Mouse (Mus musculus) liver (tissue): ENCODE measurements around the gene Olfr1232.

Experiments
- DNase-seq: peaks from one replicate; pipeline ENCODE4 v3.0.0-alpha.2; 2020; ENCODE audit warnings: mixed read lengths

Gene Olfr1232

DNA sequence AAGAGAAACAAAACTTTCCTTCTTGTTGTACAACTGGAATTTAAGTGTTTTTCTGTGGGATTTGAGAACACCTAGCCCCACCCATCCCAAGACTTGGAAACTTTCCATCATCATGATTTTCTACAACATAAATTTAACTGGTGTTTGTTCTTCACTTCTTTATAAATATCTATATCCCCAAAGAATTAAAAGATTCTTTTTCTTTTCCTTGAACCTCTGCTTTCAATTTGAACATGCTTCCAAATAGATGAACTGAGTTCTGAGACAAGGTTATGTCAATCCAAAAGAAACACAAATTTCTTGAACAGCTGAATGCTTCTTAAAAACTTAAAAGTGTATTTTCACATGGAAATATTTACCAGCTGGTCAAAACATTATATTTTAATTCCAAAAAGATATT lies at the start of gene Olfr1232:
TSS of gene Olfr1232 (minus strand) at position 101 of the 400 bp plus-strand sequence.
- no peak for DNase-seq

DNA sequence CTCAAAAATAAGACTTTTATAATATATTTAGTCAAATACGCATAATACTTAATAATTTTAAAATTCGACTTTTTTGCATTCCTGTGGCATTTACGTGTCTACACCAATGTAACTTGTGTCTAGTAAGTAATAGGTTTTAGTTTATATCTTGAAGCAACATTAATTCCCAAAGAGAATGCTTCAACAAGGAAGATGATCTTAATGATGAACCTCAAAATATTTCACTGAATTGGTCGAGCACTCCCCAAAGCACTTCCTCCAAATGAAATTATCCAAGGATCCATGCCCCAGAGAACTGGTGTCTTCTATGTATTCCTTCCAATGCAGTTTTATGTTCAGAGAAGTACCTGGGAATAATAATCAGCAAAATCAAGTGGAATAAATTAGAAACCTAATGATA lies 35.3 kb upstream of the Olfr1232 start, which contains the start of gene Olfr1234:
TSS of gene Olfr1234 (minus strand) at position 101 of the 400 bp plus-strand sequence.
- no peak for DNase-seq

DNA sequence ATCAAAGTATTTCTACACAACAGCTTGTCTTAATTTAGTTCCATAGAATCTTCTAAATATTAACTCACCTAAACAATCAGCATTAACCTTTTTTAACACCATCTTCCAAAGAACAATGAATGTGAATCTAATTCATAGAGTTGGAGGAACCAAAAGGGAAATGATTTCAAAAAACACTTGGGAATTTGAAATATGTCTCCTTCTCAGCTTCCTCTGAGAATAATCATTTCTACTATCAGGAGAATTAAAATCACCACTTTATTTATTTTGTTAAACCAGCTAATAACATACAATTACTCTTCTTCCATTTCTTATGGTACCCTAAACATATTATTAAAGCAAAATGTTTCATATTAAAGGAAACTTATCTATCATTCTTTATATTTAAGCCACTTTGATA lies 12.8 kb upstream of the Olfr1232 start, which contains the start of gene Olfr1233:
TSS of gene Olfr1233 (minus strand) at position 101 of the 400 bp plus-strand sequence.
- DNase-seq, result no peak

GRCm38 (mm10) chr2:89306974-89307373 lies 22.5 kb downstream of the Olfr1232 start, which contains the start of gene Olfr1231:
Gene Olfr1231 (minus strand): TSS chr2:89307074.
- no peak for DNase-seq

- no peak for DNase-seq
Observed at GRCm38 (mm10) chr2:89297168-89297567, 32.3 kb downstream of the Olfr1232 start, which contains the start of gene Olfr1230. Gene Olfr1230 (minus strand): TSS chr2:89297268.

DNA sequence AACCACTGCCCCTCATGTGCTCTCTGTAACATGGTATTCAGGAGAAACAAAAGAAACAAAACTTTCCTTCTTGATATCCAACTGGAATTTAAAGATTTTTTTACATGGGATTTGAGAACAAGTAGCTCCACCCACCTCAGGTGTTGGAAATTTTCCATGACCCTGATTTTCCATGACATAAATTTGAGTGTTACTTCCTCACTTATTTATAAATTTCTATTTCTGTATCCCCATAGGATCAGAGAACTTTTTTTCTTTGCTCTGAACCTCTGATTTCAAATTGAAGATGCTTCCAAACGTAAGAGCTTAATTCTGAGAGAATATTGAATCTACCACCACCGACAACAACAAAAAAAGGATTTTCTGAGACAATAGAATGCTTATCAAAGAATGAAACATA lies 41.6 kb downstream of the Olfr1232 start, which contains the start of gene Olfr1229:
TSS of gene Olfr1229 (minus strand) at position 101 of the 400 bp plus-strand sequence.
- no peak for DNase-seq
